Mouse (Mus musculus) heart, embryonic 12.5 days (tissue): ENCODE data around the gene Elmsan1. TPM values are rescaled to one million over a fixed set of nuclear protein-coding genes. Genes with fewer than 3 reads are reported as not detected.

Experiments used
- ATAC-seq: fragments of 200-750 bp; cut with Nextera tagmentation; 2 replicates; pipeline ENCODE4 v1.8.0; 2017; ENCODE audit warnings: moderate TSS enrichment, moderate library complexity; ENCODE audit not compliant: insufficient number of reproducible peaks, low FRiP score
- H3K27ac ChIP-seq: fragments of 300-500 bp; sonication (generic); 2 replicates; pipeline ENCODE4 v1.5.1; 2016; ENCODE audit warnings: mild to moderate bottlenecking, moderate library complexity; ENCODE audit not compliant: poor library complexity, severe bottlenecking
- H3K27me3 ChIP-seq: fragments of 300-500 bp; sonication (generic); replicated peaks from 2 replicates; pipeline ENCODE4 v1.6.1; 2016; ENCODE audit warnings: mild to moderate bottlenecking, moderate library complexity
- H3K36me3 ChIP-seq: fragments of 300-500 bp; sonication (generic); 2 replicates; pipeline ENCODE4 v1.6.1; 2016; ENCODE audit warnings: mild to moderate bottlenecking, moderate library complexity
- H3K4me1 ChIP-seq: fragments of 300-500 bp; sonication (generic); replicated peaks from 2 replicates; pipeline ENCODE4 v1.6.1; 2016; ENCODE audit warnings: mild to moderate bottlenecking
- H3K4me2 ChIP-seq: fragments of 300-500 bp; sonication (generic); 2 replicates; pipeline ENCODE4 v1.6.1; 2016; ENCODE audit warnings: mild to moderate bottlenecking, moderate library complexity
- H3K4me3 ChIP-seq: fragments of 300-500 bp; sonication (generic); 2 replicates; pipeline ENCODE4 v1.5.1; 2016; ENCODE audit warnings: mild to moderate bottlenecking
- H3K9ac ChIP-seq: fragments of 300-500 bp; sonication (generic); 2 replicates; pipeline ENCODE4 v1.6.1; 2016; ENCODE audit warnings: mild to moderate bottlenecking, moderate library complexity
- H3K9me3 ChIP-seq: fragments of 300-500 bp; sonication (generic); replicated peaks from 2 replicates; pipeline ENCODE4 v1.6.1; 2016; ENCODE audit warnings: mild to moderate bottlenecking, moderate library complexity
- WGBS: fragments of 180-500 bp; shearing (Covaris S2); methylation state at CpG from one replicate; pipeline ENCODE4 v1.1.7; 2016; 5-methylcytosine and 5-hydroxymethylcytosine counted together
- polyA plus RNA-seq: library from polyadenylated mRNA; unstranded; fragments of >200 nt; fragmentation: Nextera tagmentation; extraction: Ambion mirVana; gene quantifications from 2 replicates; pipeline ENCODE4 v1.2.1, GENCODE M21; 2016

Gene Elmsan1
- polyA plus RNA-seq, 1 experiment from 2014 or later: 8.7 TPM

- 40% methylated on average over 14 of the region's 14 CpGs for WGBS
- no peak overlapping the region for H3K9ac ChIP-seq
- H3K27me3 ChIP-seq: no peaks in the 10 kb centered on the region
- no peak overlapping the region for H3K4me3 ChIP-seq
- ATAC-seq: no peak
- H3K36me3 ChIP-seq: no peaks in the 10 kb centered on the region; the same call in none of the 2 replicates
- H3K27ac ChIP-seq: peak overlapping the region; percentile 62
- H3K9me3 ChIP-seq: no peaks in the 10 kb centered on the region
- H3K4me1 ChIP-seq: peaks cover 75% of the 10 kb centered on the region
- H3K4me2 ChIP-seq: 0 out of 2 replicates have a peak overlapping the region, but pooled peaks have one; percentile 35
Measured at GRCm38 (mm10) chr12:84214495-84215175, 4.0 kb downstream of the Elmsan1 start.

GRCm38 (mm10) chr12:84212297-84212696 lies 6.4 kb downstream of the Elmsan1 start:
- H3K27ac ChIP-seq: no peak overlapping the region; the same call in 1 of the 2 replicates
- H3K4me2 ChIP-seq: 0 out of 2 replicates have a peak overlapping the region, but pooled peaks have one; percentile 9
- ATAC-seq: no peak
- no peaks in the 10 kb centered on the region; the same call in none of the 2 replicates for H3K36me3 ChIP-seq
- H3K27me3 ChIP-seq: no peaks in the 10 kb centered on the region
- H3K4me3 ChIP-seq: no peak overlapping the region
- 25% methylated on average over 4 of the region's 4 CpGs for WGBS
- 0 out of 2 replicates have a peak overlapping the region, but pooled peaks have one; percentile 38 for H3K9ac ChIP-seq
- no peaks in the 10 kb centered on the region for H3K9me3 ChIP-seq
- peaks cover 80% of the 10 kb centered on the region for H3K4me1 ChIP-seq

GRCm38 (mm10) chr12:84211021-84211538 lies 7.6 kb downstream of the Elmsan1 start:
- ATAC-seq: no peak
- no peaks in the 10 kb centered on the region for H3K27me3 ChIP-seq
- H3K9ac ChIP-seq: no peak overlapping the region
- H3K4me2 ChIP-seq: no peak overlapping the region; the same call in 1 of the 2 replicates
- no peak overlapping the region for H3K27ac ChIP-seq
- WGBS: 62% methylated on average over 9 of the region's 9 CpGs
- no peak overlapping the region for H3K4me3 ChIP-seq
- no peaks in the 10 kb centered on the region; the same call in 1 of the 2 replicates for H3K36me3 ChIP-seq
- H3K9me3 ChIP-seq: no peaks in the 10 kb centered on the region
- H3K4me1 ChIP-seq: peaks cover 80% of the 10 kb centered on the region

GRCm38 (mm10) chr12:84210288-84210687 lies 8.4 kb downstream of the Elmsan1 start:
- no peak for ATAC-seq

GRCm38 (mm10) chr12:84209093-84209492 lies 9.6 kb downstream of the Elmsan1 start:
- Histone ChIP-seq H3K9ac (no peak overlapping the region), H3K27me3 (no peaks in the 10 kb centered on the region), H3K27ac (no peak overlapping the region), H3K9me3 (no peaks in the 10 kb centered on the region), H3K4me2 (no peak overlapping the region), H3K4me1 (peaks cover 79% of the 10 kb centered on the region), H3K36me3 (no peaks in the 10 kb centered on the region), H3K4me3 (no peak overlapping the region)
- no peak for ATAC-seq
- WGBS: 84% methylated on average over 11 of the region's 11 CpGs

More at GRCm38 (mm10) chr12:84210288-84210687, 8.4 kb downstream of the Elmsan1 start:
- 80% methylated on average over 11 of the region's 11 CpGs for WGBS
- Histone ChIP-seq H3K4me3 (no peak overlapping the region), H3K27ac (no peak overlapping the region), H3K4me2 (no peak overlapping the region), H3K36me3 (no peaks in the 10 kb centered on the region), H3K9ac (no peak overlapping the region), H3K27me3 (no peaks in the 10 kb centered on the region), H3K4me1 (peaks cover 80% of the 10 kb centered on the region), H3K9me3 (no peaks in the 10 kb centered on the region)

GRCm38 (mm10) chr12:84207209-84207817 lies 11.4 kb downstream of the Elmsan1 start:
- H3K4me3 ChIP-seq: no peak overlapping the region
- H3K9ac ChIP-seq: no peak overlapping the region
- no peaks in the 10 kb centered on the region for H3K27me3 ChIP-seq
- H3K36me3 ChIP-seq: no peaks in the 10 kb centered on the region
- WGBS: 82% methylated on average over 18 of the region's 18 CpGs
- no peak for ATAC-seq
- no peak overlapping the region for H3K27ac ChIP-seq
- no peak overlapping the region for H3K4me2 ChIP-seq
- peaks cover 85% of the 10 kb centered on the region for H3K4me1 ChIP-seq
- no peaks in the 10 kb centered on the region for H3K9me3 ChIP-seq

GRCm38 (mm10) chr12:84206525-84206924 lies 12.2 kb downstream of the Elmsan1 start:
- no peaks in the 10 kb centered on the region for H3K36me3 ChIP-seq
- 37% methylated on average over 7 of the region's 7 CpGs for WGBS
- peaks cover 87% of the 10 kb centered on the region for H3K4me1 ChIP-seq
- H3K4me2 ChIP-seq: no peak overlapping the region
- H3K27me3 ChIP-seq: no peaks in the 10 kb centered on the region
- peak overlapping the region; percentile 54; the same call in 1 of the 2 replicates for H3K27ac ChIP-seq
- no peaks in the 10 kb centered on the region for H3K9me3 ChIP-seq
- H3K9ac ChIP-seq: no peak overlapping the region; the same call in 1 of the 2 replicates
- ATAC-seq: no peak
- H3K4me3 ChIP-seq: no peak overlapping the region

GRCm38 (mm10) chr12:84205659-84206185 lies 13.0 kb downstream of the Elmsan1 start:
- Histone ChIP-seq H3K4me2 (no peak overlapping the region), H3K27me3 (no peaks in the 10 kb centered on the region), H3K36me3 (no peaks in the 10 kb centered on the region), H3K9ac (no peak overlapping the region), H3K4me1 (peaks cover 81% of the 10 kb centered on the region), H3K4me3 (no peak overlapping the region), H3K27ac (no peak overlapping the region), H3K9me3 (no peaks in the 10 kb centered on the region)
- no peak for ATAC-seq
- 77% methylated on average over 10 of the region's 10 CpGs for WGBS

GRCm38 (mm10) chr12:84204662-84205061 lies 14.0 kb downstream of the Elmsan1 start:
- no peak; the same call in 1 of the 2 replicates for ATAC-seq

GRCm38 (mm10) chr12:84203778-84204216 lies 14.9 kb downstream of the Elmsan1 start:
- no peak overlapping the region for H3K9ac ChIP-seq
- WGBS: 31% methylated on average over 7 of the region's 7 CpGs
- peak; percentile 79 for ATAC-seq
- no peaks in the 10 kb centered on the region for H3K9me3 ChIP-seq
- no peaks in the 10 kb centered on the region for H3K27me3 ChIP-seq
- peaks cover 79% of the 10 kb centered on the region for H3K4me1 ChIP-seq
- peak overlapping the region; percentile 10; the same call in 1 of the 2 replicates for H3K4me2 ChIP-seq
- H3K36me3 ChIP-seq: no peaks in the 10 kb centered on the region
- no peak overlapping the region for H3K4me3 ChIP-seq
- H3K27ac ChIP-seq: 0 out of 2 replicates have a peak overlapping the region, but pooled peaks have one; percentile 13

More at GRCm38 (mm10) chr12:84204662-84205061, 14.0 kb downstream of the Elmsan1 start:
- H3K9me3 ChIP-seq: no peaks in the 10 kb centered on the region
- no peak overlapping the region for H3K4me2 ChIP-seq
- no peak overlapping the region for H3K9ac ChIP-seq
- no peaks in the 10 kb centered on the region for H3K36me3 ChIP-seq
- peaks cover 76% of the 10 kb centered on the region for H3K4me1 ChIP-seq
- no peak overlapping the region for H3K4me3 ChIP-seq
- 81% methylated on average over 8 of the region's 8 CpGs for WGBS
- H3K27ac ChIP-seq: no peak overlapping the region
- no peaks in the 10 kb centered on the region for H3K27me3 ChIP-seq
